Mouse (Mus musculus) liver, embryonic 14.5 days (tissue): ENCODE results near the gene Stac2.

Experiments
- CTCF ChIP-seq: IDR thresholded peaks from 2 replicates; pipeline ENCODE4 v1.5.1; 2016; ENCODE audit warnings: antibody characterized with exemption, low read depth, control low read depth
- EP300 ChIP-seq: IDR thresholded peaks from 2 replicates; pipeline ENCODE4 v1.6.1; 2016; ENCODE audit warnings: antibody characterized with exemption, low read depth

GRCm38 (mm10) chr11:98005686-98006085, 47.6 kb downstream of the Stac2 start:
- TF ChIP-seq CTCF (no peak), EP300 (no peak)
